Mouse (Mus musculus) gastrocnemius, postnatal 4 days (tissue): ENCODE results near the gene Cftr. TPM values are rescaled to one million over a fixed set of nuclear protein-coding genes. Genes with fewer than 3 reads are reported as not detected.

Experiments
- DNase-seq, 2 experiments: peaks; one replicate each; pipeline ENCODE4 v3.0.0; 2021 to 2022; ENCODE audit warnings: low spot score in 2 of 2, mixed read lengths in 2 of 2
- total RNA-seq, 2 experiments: library from RNA; stranded (reverse); gene quantifications; 2 replicates each; pipeline ENCODE4 v1.2.3; 2021

The Cftr gene
- total RNA-seq, 2 experiments from 2014 or later: not detected

- no peak for DNase-seq
Measured at GRCm38 (mm10) chr6:18314365-18314943, 144.0 kb downstream of the Cftr start.

GRCm38 (mm10) chr6:18322950-18323349, 152.5 kb downstream of the Cftr start:
- no peak for DNase-seq

- no peak for DNase-seq
Measured at GRCm38 (mm10) chr6:18335393-18335792, 164.9 kb downstream of the Cftr start.

- no peak for DNase-seq
Measured at GRCm38 (mm10) chr6:18338307-18338706, 167.8 kb downstream of the Cftr start.

- DNase-seq: no peak
Measured at GRCm38 (mm10) chr6:18344272-18344671, 173.8 kb downstream of the Cftr start.

GRCm38 (mm10) chr6:18349153-18349858, 178.8 kb downstream of the Cftr start:
- no peak for DNase-seq

- no peak for DNase-seq
Measured at GRCm38 (mm10) chr6:18360154-18360553, 189.7 kb downstream of the Cftr start.

- DNase-seq: no peak
Measured at GRCm38 (mm10) chr6:18360955-18361354, 190.5 kb downstream of the Cftr start.

GRCm38 (mm10) chr6:18362232-18362631, 191.7 kb downstream of the Cftr start:
- DNase-seq: no peak

- no peak for DNase-seq
Measured at GRCm38 (mm10) chr6:18369054-18369453, 198.6 kb downstream of the Cftr start.

GRCm38 (mm10) chr6:18369723-18370122, 199.2 kb downstream of the Cftr start:
- no peak for DNase-seq

Other genes with a start within 250 kb of the Cftr start
- gene Wnt2, start 140.1 kb upstream of the Cftr start, total RNA-seq: 1 to 10 TPM; 2.2 to 2.6 TPM
- not detected for gene Asz1, start 61.6 kb upstream of the Cftr start, total RNA-seq